Mouse (Mus musculus) olfactory bulb, adult 2 months (tissue): Measurements from ENCODE around the gene Nhp2.

Source experiments
- CTCF ChIP-seq: fragments of 200-500 bp; IDR thresholded peaks from 2 replicates; pipeline ENCODE4 v1.5.1; 2012; ENCODE audit warnings: low read depth, mild to moderate bottlenecking, low read length, moderate library complexity; ENCODE audit not compliant: insufficient read depth
- POLR2A ChIP-seq: fragments of 200-500 bp; IDR thresholded peaks from 2 replicates; pipeline ENCODE4 v1.6.1; 2012; ENCODE audit warnings: mild to moderate bottlenecking, low read depth, low read length, moderate library complexity; ENCODE audit not compliant: insufficient read depth

DNA sequence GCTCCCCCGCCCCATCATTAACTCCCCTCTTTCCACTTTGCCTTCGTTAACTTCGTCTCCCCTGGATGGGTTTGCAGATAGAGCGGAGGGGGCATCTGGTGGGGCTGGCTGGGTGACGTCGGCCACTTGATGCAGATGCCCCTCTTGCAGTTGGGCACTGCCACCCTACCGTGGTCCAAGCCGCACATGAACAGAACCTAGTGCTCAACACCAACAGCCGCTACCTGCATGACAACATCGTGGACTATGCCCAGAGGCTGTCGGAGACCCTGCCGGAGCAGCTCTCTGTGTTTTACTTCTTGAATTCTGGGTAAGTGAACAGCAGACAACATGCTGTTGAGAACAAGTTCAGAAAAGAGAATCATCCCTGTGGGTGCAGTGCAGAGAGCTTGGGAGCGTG is 33.1 kb upstream of the Nhp2 start:
- TF ChIP-seq POLR2A (no peak), CTCF (no peak)
